Mouse (Mus musculus) lung, adult 2 months (tissue): ENCODE results near the gene Arhgap44. TPM values are rescaled to one million over a fixed set of nuclear protein-coding genes. Genes with fewer than 3 reads are reported as not detected.

ENCODE experiments used
- DNase-seq: peaks from one replicate; pipeline ENCODE4 v3.0.0; 2022
- H3K4me1 ChIP-seq: fragments of 200-500 bp; 2 replicates; pipeline ENCODE4 v1.6.1; 2011; ENCODE audit warnings: low read length; ENCODE audit not compliant: control insufficient read depth, insufficient read depth
- H3K4me3 ChIP-seq: fragments of 200-500 bp; replicated peaks from 2 replicates; pipeline ENCODE3; 2011; ENCODE audit warnings: low read depth, mild to moderate bottlenecking, control low read depth, low read length; ENCODE audit errors: extremely low read depth
- CTCF ChIP-seq: fragments of 200-500 bp; IDR thresholded peaks from 2 replicates; pipeline ENCODE4 v1.5.1; 2011; ENCODE audit warnings: mild to moderate bottlenecking, low read length, control low read depth; ENCODE audit not compliant: insufficient read depth
- POLR2A ChIP-seq: fragments of 200-500 bp; IDR thresholded peaks from 2 replicates; pipeline ENCODE4 v1.6.1; 2011; ENCODE audit warnings: low read depth, mild to moderate bottlenecking, control low read depth, low read length, borderline replicate concordance; ENCODE audit errors: extremely low read depth
- WGBS: fragments of 180-500 bp; shearing (Covaris S2); methylation state at CpG from one replicate; pipeline ENCODE4 v1.1.7; 2018; 5-methylcytosine and 5-hydroxymethylcytosine counted together
- polyA plus RNA-seq: library from polyadenylated mRNA; depleted of rRNA; stranded (reverse); fragments of >200 nt; gene quantifications from 2 replicates; pipeline ENCODE4 v1.2.3, GENCODE M21; 2012

Gene Arhgap44
- polyA plus RNA-seq, 1 experiment: 32.6 TPM

DNA sequence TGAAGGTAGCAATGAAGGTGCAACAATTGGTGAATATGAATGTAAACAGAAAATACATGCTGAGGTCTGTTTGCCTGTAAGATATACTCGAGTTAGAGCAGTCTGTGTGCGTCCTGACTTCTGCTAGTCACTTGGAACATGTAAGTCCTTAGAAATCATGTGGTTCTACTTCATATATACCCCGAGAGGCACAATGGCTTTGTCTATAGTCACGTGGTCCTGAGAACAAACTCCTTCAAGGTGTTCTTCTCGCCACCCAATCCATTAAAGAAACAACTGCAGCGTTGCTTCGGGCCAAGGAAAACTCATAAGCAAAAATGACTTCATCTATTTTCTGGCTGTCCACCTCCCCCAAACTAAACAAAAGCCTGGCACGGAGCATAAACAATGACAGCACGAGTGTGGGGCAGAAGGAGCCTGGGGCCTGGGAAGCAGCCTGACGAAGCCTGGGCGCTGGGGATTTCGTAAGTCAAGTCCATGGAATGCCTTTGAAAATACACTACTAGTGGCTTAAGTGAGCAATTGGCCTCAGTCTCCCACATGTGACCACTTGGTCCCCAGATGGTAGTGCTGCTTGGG lies 123.2 kb downstream of the Arhgap44 start:
- WGBS: 21% methylated on average over 12 of the region's 12 CpGs
- TF ChIP-seq POLR2A (no peak), CTCF (no peak)
- peak; percentile 50 for DNase-seq

DNA sequence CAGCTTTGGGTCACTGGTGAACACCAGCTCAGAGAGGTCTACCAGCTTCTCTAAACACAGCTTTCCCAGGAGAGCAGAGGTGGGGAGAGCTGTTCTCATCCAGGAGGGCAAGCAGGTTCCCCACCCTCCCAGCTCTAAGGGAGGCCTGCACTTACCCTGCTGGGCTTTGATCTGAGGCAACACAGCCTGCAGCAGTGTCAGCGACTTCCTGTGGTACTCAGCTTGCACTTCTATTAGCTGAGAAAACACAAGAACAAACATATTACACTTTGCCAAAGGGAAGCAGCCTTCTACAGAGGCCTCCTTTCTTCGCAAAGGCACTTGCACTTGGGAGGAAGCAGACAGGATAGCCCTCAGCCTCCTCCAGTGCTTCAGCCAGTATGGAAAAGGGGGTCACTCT lies 123.8 kb downstream of the Arhgap44 start:
- Histone ChIP-seq H3K4me1 (peaks cover 9% of the 10 kb centered on the region), H3K4me3 (no peak overlapping the region)
- no peak for DNase-seq
- 39% methylated on average over 2 of the region's 2 CpGs for WGBS
- no peak for TF ChIP-seq POLR2A
- no peak for TF ChIP-seq CTCF

More for the DNA sequence above, 123.2 kb downstream of the Arhgap44 start:
- Histone ChIP-seq H3K4me1 (peaks cover 9% of the 10 kb centered on the region), H3K4me3 (no peak overlapping the region)

- TF ChIP-seq POLR2A: no peak
- no peak for TF ChIP-seq CTCF
- no peak for DNase-seq
These were observed 130.5 kb downstream of the Arhgap44 start for GRCm38 (mm10) chr11:65032221-65032620.

GRCm38 (mm10) chr11:65030201-65030600 lies 132.6 kb downstream of the Arhgap44 start:
- DNase-seq: no peak
- 72% methylated on average over 1 of the region's 1 CpGs for WGBS
- H3K4me3 ChIP-seq: no peak overlapping the region
- TF ChIP-seq POLR2A (no peak), CTCF (no peak)
- peaks cover 7% of the 10 kb centered on the region for H3K4me1 ChIP-seq

More at GRCm38 (mm10) chr11:65032221-65032620, 130.5 kb downstream of the Arhgap44 start:
- 81% methylated on average over 7 of the region's 7 CpGs for WGBS
- Histone ChIP-seq H3K4me1 (peaks cover 7% of the 10 kb centered on the region), H3K4me3 (no peak overlapping the region)

- 67% methylated on average over 5 of the region's 5 CpGs for WGBS
- TF ChIP-seq POLR2A (no peak), CTCF (no peak)
- Histone ChIP-seq H3K4me3 (no peak overlapping the region), H3K4me1 (peaks cover 7% of the 10 kb centered on the region)
- no peak for DNase-seq
These were observed 134.7 kb downstream of the Arhgap44 start for GRCm38 (mm10) chr11:65028049-65028448.

- H3K4me3 ChIP-seq: no peak overlapping the region
- 90% methylated on average over 11 of the region's 11 CpGs for WGBS
- TF ChIP-seq POLR2A (no peak), CTCF (no peak)
- peaks cover 3% of the 10 kb centered on the region for H3K4me1 ChIP-seq
- DNase-seq: no peak
These were observed 140.0 kb downstream of the Arhgap44 start for GRCm38 (mm10) chr11:65022771-65023170.

DNA sequence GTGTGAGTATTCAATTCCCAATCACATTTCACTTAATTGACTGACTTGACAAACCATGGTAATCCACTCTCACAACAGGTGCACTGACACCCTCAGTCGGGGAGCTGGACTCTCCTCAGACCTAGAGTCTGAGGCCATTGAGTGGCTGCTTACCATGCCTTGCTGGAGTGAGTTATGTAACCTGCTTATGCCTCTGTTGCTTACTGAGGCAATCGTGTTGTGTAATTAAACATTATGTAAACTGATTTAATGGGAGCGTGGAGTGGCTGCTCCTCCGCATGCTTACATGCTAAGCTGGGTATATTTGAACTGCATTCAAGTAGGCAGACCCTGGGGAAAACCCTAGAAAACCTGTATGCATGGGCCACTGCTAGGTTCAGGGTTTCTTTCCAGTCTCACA lies 142.0 kb downstream of the Arhgap44 start:
- 61% methylated on average over 4 of the region's 4 CpGs for WGBS
- Histone ChIP-seq H3K4me1 (peaks cover 3% of the 10 kb centered on the region), H3K4me3 (no peak overlapping the region)
- DNase-seq: peak; percentile 31
- no peak for TF ChIP-seq POLR2A
- TF ChIP-seq CTCF: no peak

- Histone ChIP-seq H3K4me3 (no peak overlapping the region), H3K4me1 (peaks cover 3% of the 10 kb centered on the region)
- 85% methylated on average over 1 of the region's 1 CpGs for WGBS
- no peak for DNase-seq
- no peak for TF ChIP-seq POLR2A
These were observed 146.0 kb downstream of the Arhgap44 start for GRCm38 (mm10) chr11:65016754-65017153.

- no peak for TF ChIP-seq POLR2A
- no peak for TF ChIP-seq CTCF
- H3K4me1 ChIP-seq: no peaks in the 10 kb centered on the region
- WGBS: 61% methylated on average over 6 of the region's 6 CpGs
- DNase-seq: no peak
- H3K4me3 ChIP-seq: no peak overlapping the region
These were observed 148.9 kb downstream of the Arhgap44 start for GRCm38 (mm10) chr11:65013906-65014305.

GRCm38 (mm10) chr11:65006047-65006446 lies 156.7 kb downstream of the Arhgap44 start:
- DNase-seq: no peak
- H3K4me1 ChIP-seq: no peaks in the 10 kb centered on the region
- H3K4me3 ChIP-seq: no peak overlapping the region
- WGBS: 85% methylated on average over 4 of the region's 4 CpGs
- TF ChIP-seq CTCF (no peak), POLR2A (no peak)
